Mouse (Mus musculus) brain, embryonic 14.5 days (tissue): ENCODE measurements at regions not wholly inside any gene's neighbourhood (a gene's known extent, or its start where the extent isn't known, plus 50 kb on each side); places are given as distances from the start of the nearest gene placed in this dataset.

Experiments
- CTCF ChIP-seq: fragments of 200-500 bp; IDR thresholded peaks from 2 replicates; pipeline ENCODE4 v1.5.1; 2012; ENCODE audit warnings: inconsistent platforms, mild to moderate bottlenecking, moderate library complexity, borderline replicate concordance; ENCODE audit not compliant: insufficient read depth, insufficient read length; ENCODE audit errors: extremely low read depth
- POLR2A ChIP-seq: fragments of 200-500 bp; IDR thresholded peaks from 2 replicates; pipeline ENCODE4 v1.6.1; 2012; ENCODE audit warnings: mild to moderate bottlenecking, inconsistent platforms, borderline replicate concordance; ENCODE audit not compliant: poor library complexity, insufficient read depth, insufficient read length, severe bottlenecking; ENCODE audit errors: extremely low read depth

GRCm38 (mm10) chr13:38851820-38852219 is 108.9 kb downstream of the Slc35b3 start:
- no peak for TF ChIP-seq POLR2A
- TF ChIP-seq CTCF = no peak
